Mouse (Mus musculus): ENCODE measurements around the gene Abhd11. TPM values are rescaled to one million over a fixed set of nuclear protein-coding genes. Genes with fewer than 3 reads are reported as not detected.

Abhd11 gene
- polyA plus RNA-seq, 1 experiment from 2014 or later: 43.1 TPM

GRCm38 (mm10) chr5:135012671-135013441 is 3.9 kb downstream of the Abhd11 start:
- no peak for ATAC-seq (ENCODE audit: low FRiP score)
- peak overlapping the region; percentile 13; the same call in 1 of the 2 replicates for H3K4me2 ChIP-seq
- WGBS: 3% methylated on average over 16 of the region's 16 CpGs

GRCm38 (mm10) chr5:135015497-135015896 is 6.5 kb downstream of the Abhd11 start:
- ATAC-seq (ENCODE audit: low FRiP score): peak; percentile 59; the same call in 1 of the 2 replicates
- Histone ChIP-seq H3K4me1 (peaks cover 29% of the 10 kb centered on the region), H3K27ac (no peak overlapping the region), H3K4me2 (no peak overlapping the region), H3K9me3 (no peaks in the 10 kb centered on the region), H3K9ac (no peak overlapping the region), H3K4me3 (replicated peaks) (no peak overlapping the region), H3K27me3 (peaks cover 10% of the 10 kb centered on the region; the same call in 1 of the 2 replicates), H3K36me3 (replicated peaks) (no peaks in the 10 kb centered on the region)
- 16% methylated on average over 7 of the region's 7 CpGs for WGBS

More at GRCm38 (mm10) chr5:135012671-135013441, 3.9 kb downstream of the Abhd11 start:
- no peak overlapping the region for H3K4me3 ChIP-seq (replicated peaks)
- H3K36me3 ChIP-seq (replicated peaks): no peaks in the 10 kb centered on the region
- peak overlapping the region; percentile 54; the same call in 1 of the 2 replicates for H3K27ac ChIP-seq
- no peaks in the 10 kb centered on the region for H3K9me3 ChIP-seq
- no peak overlapping the region for H3K9ac ChIP-seq
- H3K4me1 ChIP-seq: peaks cover 41% of the 10 kb centered on the region
- H3K27me3 ChIP-seq: peaks cover 10% of the 10 kb centered on the region; the same call in 1 of the 2 replicates

GRCm38 (mm10) chr5:135016224-135016759 is 7.3 kb downstream of the Abhd11 start:
- no peak for ATAC-seq (ENCODE audit: low FRiP score)
- no peak overlapping the region for H3K9ac ChIP-seq
- WGBS: 64% methylated on average over 4 of the region's 4 CpGs

GRCm38 (mm10) chr5:135021814-135022213 is 12.9 kb downstream of the Abhd11 start:
- peaks cover 21% of the 10 kb centered on the region; the same call in 1 of the 2 replicates for H3K27me3 ChIP-seq
- H3K4me1 ChIP-seq: peaks cover 13% of the 10 kb centered on the region
- H3K4me3 ChIP-seq (replicated peaks): no peak overlapping the region
- H3K9me3 ChIP-seq: no peaks in the 10 kb centered on the region
- H3K4me2 ChIP-seq: no peak overlapping the region
- WGBS: 83% methylated on average over 6 of the region's 6 CpGs
- no peak overlapping the region for H3K9ac ChIP-seq
- no peak overlapping the region for H3K27ac ChIP-seq
- no peak for ATAC-seq (ENCODE audit: low FRiP score)
- no peaks in the 10 kb centered on the region for H3K36me3 ChIP-seq (replicated peaks)

More at GRCm38 (mm10) chr5:135016224-135016759, 7.3 kb downstream of the Abhd11 start:
- Histone ChIP-seq H3K27ac (no peak overlapping the region), H3K36me3 (replicated peaks) (no peaks in the 10 kb centered on the region), H3K27me3 (peaks cover 16% of the 10 kb centered on the region; the same call in 1 of the 2 replicates), H3K4me3 (replicated peaks) (no peak overlapping the region), H3K4me1 (peaks cover 21% of the 10 kb centered on the region), H3K9me3 (no peaks in the 10 kb centered on the region), H3K4me2 (no peak overlapping the region)

- ATAC-seq (ENCODE audit: low FRiP score): peak; percentile 97
- under 1% methylated on average over 48 of the region's 61 CpGs for WGBS
Measured at GRCm38 (mm10) chr5:135023344-135024173, 14.6 kb downstream of the Abhd11 start, which contains the start of gene Stx1a. Stx1a (plus strand) TSS chr5:135023482.

GRCm38 (mm10) chr5:135024665-135025224 is 15.8 kb downstream of the Abhd11 start:
- Histone ChIP-seq H3K4me2 (peak overlapping the region; percentile 97), H3K4me3 (replicated peaks) (peak overlapping the region; percentile 70; the same call in 1 of the 2 replicates), H3K36me3 (replicated peaks) (no peaks in the 10 kb centered on the region), H3K4me1 (peaks cover 15% of the 10 kb centered on the region), H3K27me3 (peaks cover 21% of the 10 kb centered on the region; the same call in 1 of the 2 replicates), H3K27ac (no peak overlapping the region), H3K9ac (no peak overlapping the region), H3K9me3 (no peaks in the 10 kb centered on the region)
- ATAC-seq (ENCODE audit: low FRiP score): no peak
- WGBS: 79% methylated on average over 11 of the region's 11 CpGs

More at GRCm38 (mm10) chr5:135023344-135024173, 14.6 kb downstream of the Abhd11 start, which contains the start of gene Stx1a:
- H3K36me3 ChIP-seq (replicated peaks): no peaks in the 10 kb centered on the region
- peak within 1 kb of the TSS; percentile 70 for H3K4me3 ChIP-seq (replicated peaks)
- peaks cover 21% of the 10 kb centered on the region; the same call in 1 of the 2 replicates for H3K27me3 ChIP-seq
- H3K9ac ChIP-seq: peak within 1 kb of the TSS; percentile 83
- peaks cover 14% of the 10 kb centered on the region for H3K4me1 ChIP-seq
- peak within 1 kb of the TSS; percentile 97 for H3K4me2 ChIP-seq
- H3K27ac ChIP-seq: 0 out of 2 replicates have a peak within 1 kb of the TSS, but pooled peaks have one; percentile 5
- H3K9me3 ChIP-seq: no peaks in the 10 kb centered on the region

GRCm38 (mm10) chr5:135025899-135026298 is 16.9 kb downstream of the Abhd11 start:
- Histone ChIP-seq H3K4me2 (0 out of 2 replicates have a peak overlapping the region, but pooled peaks have one; percentile 4), H3K4me3 (replicated peaks) (no peak overlapping the region), H3K9me3 (no peaks in the 10 kb centered on the region), H3K27me3 (peaks cover 18% of the 10 kb centered on the region; the same call in 1 of the 2 replicates), H3K36me3 (replicated peaks) (no peaks in the 10 kb centered on the region), H3K9ac (0 out of 2 replicates have a peak overlapping the region, but pooled peaks have one; percentile 1), H3K4me1 (peaks cover 15% of the 10 kb centered on the region), H3K27ac (no peak overlapping the region)
- ATAC-seq (ENCODE audit: low FRiP score): no peak
- 32% methylated on average over 7 of the region's 7 CpGs for WGBS

GRCm38 (mm10) chr5:135029007-135029854 is 20.3 kb downstream of the Abhd11 start:
- no peak for ATAC-seq (ENCODE audit: low FRiP score)
- no peak overlapping the region for H3K27ac ChIP-seq

GRCm38 (mm10) chr5:135032581-135032980 is 23.6 kb downstream of the Abhd11 start:
- ATAC-seq (ENCODE audit: low FRiP score): no peak
- H3K27ac ChIP-seq: no peak overlapping the region

More at GRCm38 (mm10) chr5:135029007-135029854, 20.3 kb downstream of the Abhd11 start:
- H3K27me3 ChIP-seq: peaks cover 10% of the 10 kb centered on the region; the same call in 1 of the 2 replicates
- WGBS: 57% methylated on average over 18 of the region's 18 CpGs
- H3K9ac ChIP-seq: no peak overlapping the region
- no peak overlapping the region for H3K4me3 ChIP-seq (replicated peaks)
- no peaks in the 10 kb centered on the region for H3K36me3 ChIP-seq (replicated peaks)
- no peaks in the 10 kb centered on the region for H3K9me3 ChIP-seq
- H3K4me1 ChIP-seq: peaks cover 10% of the 10 kb centered on the region
- H3K4me2 ChIP-seq: no peak overlapping the region

GRCm38 (mm10) chr5:135034593-135034992 is 25.6 kb downstream of the Abhd11 start:
- H3K4me2 ChIP-seq: no peak overlapping the region
- WGBS: 98% methylated on average over 2 of the region's 2 CpGs
- no peak overlapping the region for H3K9ac ChIP-seq
- H3K4me3 ChIP-seq (replicated peaks): no peak overlapping the region
- no peaks in the 10 kb centered on the region for H3K4me1 ChIP-seq
- no peak overlapping the region for H3K27ac ChIP-seq
- ATAC-seq (ENCODE audit: low FRiP score): no peak
- H3K36me3 ChIP-seq (replicated peaks): peaks cover 4% of the 10 kb centered on the region; the same call in 1 of the 2 replicates
- H3K9me3 ChIP-seq: no peaks in the 10 kb centered on the region
- no peaks in the 10 kb centered on the region for H3K27me3 ChIP-seq

More at GRCm38 (mm10) chr5:135032581-135032980, 23.6 kb downstream of the Abhd11 start:
- Histone ChIP-seq H3K27me3 (no peaks in the 10 kb centered on the region), H3K9me3 (no peaks in the 10 kb centered on the region), H3K4me2 (no peak overlapping the region), H3K36me3 (replicated peaks) (no peaks in the 10 kb centered on the region; the same call in 1 of the 2 replicates), H3K4me1 (peaks cover 2% of the 10 kb centered on the region; the same call in 1 of the 2 replicates), H3K4me3 (replicated peaks) (no peak overlapping the region), H3K9ac (no peak overlapping the region)
- WGBS: 94% methylated on average over 5 of the region's 5 CpGs
